Mouse (Mus musculus) urinary bladder, adult 18-20 months (tissue): ENCODE results near the gene Usp32.

ENCODE experiments used
- DNase-seq, 2 experiments: peaks; one replicate each; pipeline ENCODE4 v3.0.0; 2022; ENCODE audit warnings: low spot score in 2 of 2, mixed read lengths in 2 of 2

Usp32 gene

DNA sequence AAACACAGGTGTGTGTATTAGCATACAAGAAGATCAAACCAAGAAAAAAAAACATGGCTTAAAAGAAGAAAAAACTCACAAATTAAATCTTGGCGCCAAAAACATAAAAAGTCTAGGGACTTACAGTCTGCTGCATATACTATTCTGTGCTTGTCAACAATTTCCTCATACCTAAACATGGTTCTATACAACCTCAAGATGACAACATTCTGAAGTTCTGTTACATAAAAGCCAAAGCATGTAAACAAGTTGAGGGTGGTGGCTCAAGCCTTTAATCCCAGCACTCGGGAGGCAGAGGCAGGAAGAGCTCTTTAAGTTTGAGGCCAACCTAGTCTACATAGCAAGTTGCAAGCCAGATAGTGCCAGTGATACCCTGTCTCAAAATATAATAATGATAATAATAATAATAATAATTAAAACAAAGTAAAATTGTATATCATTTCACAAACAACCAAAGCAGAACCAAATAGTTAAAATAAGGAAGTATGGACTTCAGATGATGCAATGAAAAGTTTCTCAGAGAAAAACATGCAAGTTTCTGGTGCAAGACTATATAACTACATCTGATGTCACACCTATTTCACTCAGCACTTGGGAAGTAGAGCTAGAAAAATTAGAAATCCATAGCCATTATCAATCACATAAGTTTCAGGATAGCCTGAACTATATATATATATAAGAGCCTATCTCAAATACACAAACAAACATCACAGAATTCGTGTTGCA lies 16.5 kb downstream of the Usp32 start:
- no peak for DNase-seq

DNA sequence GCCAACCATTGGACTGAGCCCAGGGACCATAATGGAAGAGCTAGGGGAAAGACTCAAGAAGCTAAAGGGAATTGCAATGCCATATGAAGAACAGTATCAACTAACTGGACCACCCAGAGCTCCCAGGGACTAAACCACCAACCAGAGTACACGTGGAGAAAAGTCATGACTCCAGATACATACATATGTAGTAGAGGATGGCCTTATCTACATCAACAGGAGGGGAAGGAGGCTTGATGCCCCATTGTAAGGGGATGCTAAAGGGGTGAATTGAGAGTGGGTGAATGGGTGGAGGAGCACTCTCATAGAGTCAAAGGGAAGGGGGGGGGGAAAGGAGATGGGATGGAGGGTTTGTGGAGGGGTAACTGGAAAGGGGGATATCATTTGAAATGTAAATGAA lies 17.9 kb downstream of the Usp32 start:
- no peak for DNase-seq

DNA sequence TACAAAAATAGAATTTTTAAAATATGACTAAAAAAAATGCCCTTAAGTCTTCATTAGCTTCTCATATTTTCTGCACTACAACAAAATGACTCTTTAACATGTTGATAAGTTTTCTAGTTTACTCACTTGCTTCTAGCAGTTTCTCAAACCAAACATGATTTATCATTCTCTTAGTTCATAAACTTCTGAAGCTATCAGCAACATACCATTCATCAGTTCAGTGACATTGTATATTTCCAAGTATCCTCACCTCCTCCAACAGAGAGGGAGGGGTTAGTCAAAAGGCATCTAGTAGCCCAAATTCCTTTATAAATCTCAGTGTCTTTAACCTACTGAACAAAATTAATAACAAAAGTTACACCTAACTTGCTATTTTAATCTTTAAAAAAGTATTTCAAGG lies 22.8 kb downstream of the Usp32 start:
- no peak for DNase-seq

- DNase-seq, result no peak
These were observed 23.7 kb downstream of the Usp32 start for GRCm38 (mm10) chr11:85116084-85116844.

- no peak for DNase-seq
These were observed 30.0 kb downstream of the Usp32 start for GRCm38 (mm10) chr11:85109957-85110356.

GRCm38 (mm10) chr11:85107217-85107616 lies 32.7 kb downstream of the Usp32 start:
- no peak for DNase-seq

- no peak for DNase-seq
These were observed 34.1 kb downstream of the Usp32 start for GRCm38 (mm10) chr11:85105836-85106235.

DNA sequence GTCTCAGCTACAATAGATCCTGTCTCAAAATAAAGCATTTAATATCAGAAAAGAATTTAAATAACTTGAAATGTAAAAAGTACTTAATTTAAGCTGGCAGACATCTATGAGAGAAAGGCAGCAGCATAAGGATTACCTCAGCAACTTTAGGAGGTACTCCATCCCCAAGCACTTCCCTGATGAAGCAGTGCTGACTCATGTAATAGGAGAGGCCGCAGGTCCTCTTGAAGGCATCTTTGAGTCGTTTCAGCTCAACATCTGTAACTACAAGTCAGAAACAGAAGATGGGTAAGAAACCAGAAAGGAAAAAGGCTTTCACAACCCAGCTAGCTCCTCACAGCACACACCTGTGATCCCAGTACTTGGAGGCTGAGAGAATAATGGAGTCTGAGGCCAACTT lies 36.2 kb downstream of the Usp32 start:
- no peak for DNase-seq

DNA sequence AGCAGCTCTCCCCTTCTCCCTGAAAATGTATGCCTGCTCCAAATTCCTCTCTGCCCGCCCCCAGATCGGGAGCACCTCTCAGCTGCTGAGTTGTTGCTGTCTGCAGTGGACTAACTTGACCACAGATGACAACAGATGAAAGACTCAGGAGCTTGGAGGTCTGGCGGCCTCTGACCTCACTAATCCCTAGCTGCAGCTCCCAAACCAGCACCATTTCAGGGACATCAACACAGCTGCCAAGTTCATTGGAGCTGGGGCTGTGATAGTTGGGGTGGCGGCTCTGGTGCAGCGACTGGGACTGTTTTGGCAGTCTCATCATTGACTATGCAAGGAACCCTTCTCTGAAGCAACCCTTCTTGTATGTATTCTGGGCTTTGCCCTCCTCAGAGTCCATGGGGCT lies 44.8 kb downstream of the Usp32 start:
- DNase-seq, result no peak

GRCm38 (mm10) chr11:85086253-85086652 lies 53.7 kb downstream of the Usp32 start:
- no peak for DNase-seq

DNA sequence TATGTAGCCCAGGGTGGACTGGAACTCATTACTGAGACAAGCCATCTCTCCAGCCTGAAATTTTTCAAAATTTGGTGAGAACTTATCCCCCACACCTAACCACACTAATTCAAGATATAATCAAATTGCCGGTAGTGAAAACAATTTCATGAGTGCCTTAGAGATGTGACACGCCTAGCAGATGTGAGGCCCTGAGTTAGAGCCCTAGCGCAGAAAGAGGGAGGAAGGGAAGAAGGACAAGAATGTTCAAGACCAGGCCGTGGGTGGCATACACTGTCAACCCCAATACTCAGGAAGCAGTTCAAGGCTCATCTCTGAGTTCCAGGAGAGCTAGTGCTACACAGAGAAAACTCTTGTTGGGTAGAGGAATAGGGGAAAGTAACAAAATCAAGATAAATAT lies 72.1 kb downstream of the Usp32 start:
- no peak for DNase-seq

GRCm38 (mm10) chr11:85058562-85058961 lies 81.4 kb downstream of the Usp32 start:
- DNase-seq, result no peak

DNA sequence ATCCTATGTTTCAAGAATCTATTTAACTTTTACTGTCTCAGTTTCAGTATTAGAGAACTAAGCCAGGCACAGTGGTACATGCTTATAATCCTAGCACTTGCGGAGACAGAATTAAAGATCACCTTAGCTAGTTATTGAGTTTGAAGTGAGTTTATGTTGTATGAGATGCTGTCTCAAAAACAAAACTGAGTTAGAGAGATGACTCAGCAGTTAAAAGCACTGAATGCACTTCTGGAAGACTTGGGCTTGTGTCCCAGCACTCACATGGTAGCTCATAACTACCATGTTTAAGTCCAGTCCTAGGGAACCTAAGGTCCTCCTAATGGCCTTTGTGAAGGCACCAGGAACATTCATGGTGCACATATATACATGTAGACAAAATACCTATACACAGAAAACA lies 82.4 kb downstream of the Usp32 start:
- DNase-seq, result no peak

GRCm38 (mm10) chr11:85056901-85057300 lies 83.1 kb downstream of the Usp32 start:
- DNase-seq, result no peak

GRCm38 (mm10) chr11:85055561-85055960 lies 84.4 kb downstream of the Usp32 start:
- DNase-seq, result no peak

GRCm38 (mm10) chr11:85039256-85039655 lies 100.7 kb downstream of the Usp32 start:
- no peak for DNase-seq

- no peak for DNase-seq
These were observed 126.8 kb downstream of the Usp32 start for GRCm38 (mm10) chr11:85013121-85013520.

DNA sequence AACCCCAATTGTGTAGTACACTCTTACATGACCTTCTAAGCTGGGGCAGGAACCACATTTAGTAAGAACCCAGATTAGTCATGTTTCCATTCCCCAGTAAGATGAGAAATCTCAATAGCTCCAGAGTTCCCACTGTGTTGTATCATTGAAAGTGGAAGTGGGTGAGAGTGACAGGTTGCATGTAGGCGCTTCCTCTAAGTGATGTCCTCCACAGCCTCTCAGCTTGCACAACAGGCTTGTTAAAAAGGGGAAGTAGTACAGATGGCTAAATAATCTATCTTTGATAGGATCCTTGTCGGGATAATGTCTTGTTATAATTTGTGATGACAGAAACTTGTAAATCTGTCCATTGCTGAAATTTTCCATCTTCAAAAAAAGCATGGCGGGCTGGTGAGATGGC lies 136.4 kb downstream of the Usp32 start:
- no peak for DNase-seq

GRCm38 (mm10) chr11:84995241-84995640 lies 144.7 kb downstream of the Usp32 start:
- DNase-seq, result no peak

GRCm38 (mm10) chr11:84992996-84993395 lies 147.0 kb downstream of the Usp32 start:
- DNase-seq, result no peak

DNA sequence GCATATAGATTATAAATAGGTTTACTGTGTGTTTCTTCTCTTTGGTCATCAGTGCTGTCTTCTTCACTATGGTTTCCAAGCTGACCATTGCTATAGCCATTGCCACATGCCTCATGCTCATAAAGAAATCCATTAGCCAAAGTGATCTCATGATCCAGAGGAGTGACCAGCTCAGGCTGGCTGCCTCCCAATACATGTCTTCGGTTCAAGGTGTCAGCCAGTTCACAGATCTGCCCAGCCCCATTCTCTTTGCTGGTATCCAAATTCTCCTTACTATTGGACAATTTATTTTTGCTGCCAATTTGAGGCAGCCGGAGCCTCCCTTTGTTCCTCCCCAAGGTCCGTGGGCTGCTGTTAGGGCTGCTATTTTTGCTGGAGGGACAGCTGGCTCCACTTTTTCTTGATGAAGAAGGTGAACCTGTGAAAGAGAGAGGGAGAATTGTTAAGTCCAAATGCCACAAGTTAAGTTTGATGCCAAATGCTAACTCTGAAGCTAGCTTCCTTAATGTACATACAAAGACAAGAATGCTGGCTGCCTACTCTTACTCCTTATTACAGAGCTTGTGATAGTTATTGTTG lies 151.5 kb downstream of the Usp32 start:
- no peak for DNase-seq

DNA sequence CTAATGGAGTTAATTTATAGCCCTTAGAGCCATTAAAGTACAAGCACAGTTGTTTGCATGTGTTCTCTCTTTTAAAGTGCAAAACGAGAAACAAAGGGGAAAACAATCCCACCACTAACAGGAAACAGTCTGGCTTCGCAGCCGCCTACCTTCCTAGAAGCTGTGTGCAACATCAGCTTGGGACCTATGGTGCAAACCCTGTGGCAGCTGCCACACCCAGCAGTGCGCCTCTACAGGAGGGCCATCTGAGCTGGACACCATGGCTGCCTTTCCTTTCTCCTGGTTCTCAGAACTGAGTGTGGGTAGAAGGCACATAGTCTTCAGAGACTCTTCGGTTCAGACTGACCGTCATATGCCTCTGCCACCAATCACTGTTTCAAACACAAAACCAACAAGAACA lies 154.5 kb downstream of the Usp32 start:
- DNase-seq, result no peak

GRCm38 (mm10) chr11:84980697-84981096 lies 159.3 kb downstream of the Usp32 start:
- no peak for DNase-seq
